In the genomic region with DNA sequence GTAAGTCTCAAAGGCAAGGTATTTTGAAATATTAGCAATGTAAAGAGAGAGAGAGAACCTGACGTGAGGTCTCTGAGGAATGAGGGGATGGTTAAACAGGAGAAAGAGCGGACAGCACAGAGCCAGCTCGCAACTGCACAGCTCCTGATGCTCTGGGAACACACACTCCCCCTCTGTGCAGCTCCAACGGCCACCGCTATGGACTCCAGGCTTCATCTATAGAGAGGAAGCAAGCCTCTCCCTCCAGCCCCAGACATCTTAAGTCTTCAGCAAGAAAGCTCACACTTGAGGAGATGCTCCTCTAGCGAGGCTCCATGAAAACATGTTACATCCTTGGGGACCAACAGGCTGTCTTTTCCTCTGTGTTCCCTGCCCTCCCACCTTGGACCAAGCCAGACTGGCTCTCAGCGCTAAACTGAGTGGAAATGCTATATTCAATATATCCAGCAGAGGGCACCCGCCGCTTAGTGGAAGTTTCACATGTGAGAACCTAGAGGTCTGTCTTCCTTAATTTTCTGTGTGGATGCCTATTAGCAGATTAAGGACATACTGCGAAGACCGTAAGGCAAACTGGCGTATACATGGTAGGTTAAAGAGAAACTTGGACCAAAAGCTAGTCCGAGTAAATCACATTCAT, we compare ENCODE assay signal across 8 mouse cellular contexts. TPM values are rescaled to one million over a fixed set of nuclear protein-coding genes. Genes with fewer than 3 reads are reported as not detected.
DNase-seq lines count a peak whose midpoint lies in the region; ATAC-seq and TF ChIP-seq lines count a peak whose summit lies in the region.

No protein-coding gene starts in this region.

- no peak overlapping the region for H3K27ac ChIP-seq in forebrain, embryonic 13.5 days
- no peak overlapping the region for H3K27ac ChIP-seq in hindbrain, embryonic 10.5 days
- H3K27ac ChIP-seq in layer of hippocampus, adult 2 months = peak overlapping the region; percentile 32; the same call in 1 of the 2 replicates
- H3K27ac ChIP-seq in lung, postnatal 0 days (ENCODE audit: low read length) = no peak overlapping the region

- H3K9me3 ChIP-seq in forebrain, embryonic 13.5 days (replicated peaks) = no peaks in the 10 kb centered on the region
- no peaks in the 10 kb centered on the region for H3K9me3 ChIP-seq in hindbrain, embryonic 10.5 days
- no peaks in the 10 kb centered on the region for H3K9me3 ChIP-seq in lung, postnatal 0 days (ENCODE audit: low read length)

- no peak overlapping the region for H3K9ac ChIP-seq in forebrain, embryonic 13.5 days
- H3K9ac ChIP-seq in lung, postnatal 0 days (replicated peaks; ENCODE audit: low read depth) = no peak overlapping the region

- 57% methylated on average over 13 of the region's 13 CpGs for WGBS in forebrain, embryonic 13.5 days
- WGBS in hindbrain, embryonic 10.5 days = 62% methylated on average over 13 of the region's 13 CpGs
- 47% methylated on average over 13 of the region's 13 CpGs for WGBS in lung, postnatal 0 days

- TF ChIP-seq EP300 in lung, postnatal 0 days (IDR thresholded peaks at IDR 0.05) = no peak

- peaks cover 98% of the 10 kb centered on the region for H3K36me3 ChIP-seq in forebrain, embryonic 13.5 days (ENCODE audit: poor library complexity, severe bottlenecking)
- peaks cover 99% of the 10 kb centered on the region for H3K36me3 ChIP-seq in hindbrain, embryonic 10.5 days
- H3K36me3 ChIP-seq in lung, postnatal 0 days (ENCODE audit: insufficient read depth, low read length) = no peaks in the 10 kb centered on the region

- no peaks in the 10 kb centered on the region for H3K4me1 ChIP-seq in forebrain, embryonic 13.5 days
- no peaks in the 10 kb centered on the region for H3K4me1 ChIP-seq in hindbrain, embryonic 10.5 days (replicated peaks)
- no peaks in the 10 kb centered on the region for H3K4me1 ChIP-seq in lung, postnatal 0 days (ENCODE audit: insufficient read depth, low read depth, low read length)

- H3K4me3 ChIP-seq in forebrain, embryonic 13.5 days = no peak overlapping the region
- H3K4me3 ChIP-seq in hindbrain, embryonic 10.5 days = no peak overlapping the region
- H3K4me3 ChIP-seq in layer of hippocampus, adult 2 months = no peak overlapping the region
- no peak overlapping the region for H3K4me3 ChIP-seq in lung, postnatal 0 days (ENCODE audit: low read depth, low read length)

- H3K4me2 ChIP-seq in forebrain, embryonic 13.5 days = no peak overlapping the region
- H3K4me2 ChIP-seq in lung, postnatal 0 days (replicated peaks; ENCODE audit: low read depth, low read length) = no peak overlapping the region

- TF ChIP-seq CTCF in layer of hippocampus, adult 2 months (conservative IDR thresholded peaks at IDR 0.05) = peak; percentile 92
- peak; percentile 91 for TF ChIP-seq CTCF in lung, postnatal 0 days (IDR thresholded peaks at IDR 0.05)

- peak; percentile 82 for ATAC-seq in forebrain, embryonic 13.5 days
- ATAC-seq in lung, postnatal 0 days = peak; percentile 44; the same call in 1 of the 2 replicates

- peak; percentile 88 for DNase-seq in MN1 (ENCODE audit: low spot score)
- DNase-seq in c-Kit-positive CD71-positive TER-119-positive erythroid progenitor cells, embryonic 14.5 days (ENCODE audit: low spot score) = peak; percentile 36
- peak; percentile 75 for DNase-seq in hindbrain, embryonic 10.5 days (ENCODE audit: low spot score)
- peak; percentile 68 to 87 for DNase-seq in layer of hippocampus, adult 2 months (ENCODE audit: low spot score in 2 of 2)
- peak; percentile 80 for DNase-seq in lung, postnatal 0 days (ENCODE audit: low spot score)
- peak; percentile 84 for DNase-seq in ovary, postnatal 14 days (ENCODE audit: low spot score)
- peak; percentile 54 for DNase-seq in thymus, postnatal 25 days

- no peaks in the 10 kb centered on the region for H3K27me3 ChIP-seq in forebrain, embryonic 13.5 days
- no peaks in the 10 kb centered on the region for H3K27me3 ChIP-seq in hindbrain, embryonic 10.5 days (ENCODE audit: insufficient read depth, poor library complexity, severe bottlenecking)
- H3K27me3 ChIP-seq in lung, postnatal 0 days (replicated peaks; ENCODE audit: insufficient read depth, low read length) = no peaks in the 10 kb centered on the region

RNA-seq across cellular contexts. Expression of a gene that starts 15.5 kb away (rescaled TPM):
- 77.3 and 80.1 TPM in 2 replicates for polyA plus RNA-seq in forebrain, embryonic 13.5 days (2015; fragmentation: Nextera tagmentation; extraction: Ambion mirVana)
- 105 and 123 TPM in 2 replicates for polyA plus RNA-seq in hindbrain, embryonic 10.5 days (2016; fragmentation: Nextera tagmentation; extraction: Ambion mirVana)
- total RNA-seq in layer of hippocampus, adult 2 months (2021) = 10 to 100 TPM; 27.3 to 31.3 TPM
- polyA plus RNA-seq in lung, postnatal 0 days (2015; fragmentation: Nextera tagmentation; extraction: Ambion mirVana) = 122 and 141 TPM in 2 replicates

RNA-seq across cellular contexts. Expression of a gene that starts 16.1 kb away (rescaled TPM):
- 0.33 TPM in 1 of 2 replicates, not detected in the other for polyA plus RNA-seq in forebrain, embryonic 13.5 days (2015; fragmentation: Nextera tagmentation; extraction: Ambion mirVana)
- polyA plus RNA-seq in hindbrain, embryonic 10.5 days (2016; fragmentation: Nextera tagmentation; extraction: Ambion mirVana) = not detected in 2 replicates
- not detected for total RNA-seq in layer of hippocampus, adult 2 months (2021)
- polyA plus RNA-seq in lung, postnatal 0 days (2015; fragmentation: Nextera tagmentation; extraction: Ambion mirVana) = not detected in 2 replicates

RNA-seq across cellular contexts. Expression of a gene that starts 28.8 kb away (rescaled TPM):
- polyA plus RNA-seq in forebrain, embryonic 13.5 days (2015; fragmentation: Nextera tagmentation; extraction: Ambion mirVana) = 3.5 and 4.0 TPM in 2 replicates
- polyA plus RNA-seq in hindbrain, embryonic 10.5 days (2016; fragmentation: Nextera tagmentation; extraction: Ambion mirVana) = 4.3 and 5.7 TPM in 2 replicates
- total RNA-seq in layer of hippocampus, adult 2 months (2021) = 10 to 100 TPM; 31.6 to 35.6 TPM
- 22.9 and 27.1 TPM in 2 replicates for polyA plus RNA-seq in lung, postnatal 0 days (2015; fragmentation: Nextera tagmentation; extraction: Ambion mirVana)

Comparison
In these comparisons a context has a peak if more than half of its experiments do, and no peak if none do; other contexts are left out.
1. DNase-seq: peak in every context shown above with its lines; median percentile 88 in MN1; 84 in ovary, postnatal 14 days; 80 in lung, postnatal 0 days; 78 in layer of hippocampus, adult 2 months; 75 in hindbrain, embryonic 10.5 days; 54 in thymus, postnatal 25 days; 36 in c-Kit-positive CD71-positive TER-119-positive erythroid progenitor cells, embryonic 14.5 days.